Mouse (Mus musculus): ENCODE measurements at regions not wholly inside any gene's neighbourhood (a gene's known extent, or its start where the extent isn't known, plus 50 kb on each side); places are given as distances from the start of the nearest gene placed in this dataset. TPM values are rescaled to one million over a fixed set of nuclear protein-coding genes. Genes with fewer than 3 reads are reported as not detected.
A peak's percentile ranks its signal among the peaks of the same experiment; 100 is the strongest.

GRCm38 (mm10) chr13:7110572-7110971 lies 462.0 kb upstream of the Pfkp start:
- no peak for TF ChIP-seq CTCF (IDR thresholded peaks at IDR 0.05; ENCODE audit: low read depth)
- Histone ChIP-seq H3K27me3 (ENCODE audit: insufficient read depth, low read length) (no peaks in the 10 kb centered on the region), H3K4me1 (ENCODE audit: insufficient read depth) (no peaks in the 10 kb centered on the region), H3K36me3 (ENCODE audit: insufficient read depth) (no peaks in the 10 kb centered on the region), H3K9me3 (ENCODE audit: low read depth, low read length) (no peaks in the 10 kb centered on the region), H3K27ac (ENCODE audit: low read depth) (no peak overlapping the region), H3K4me3 (ENCODE audit: low read depth, low read length) (no peak overlapping the region), H3K4me2 (no peak overlapping the region), H3K9ac (no peak overlapping the region)
- ATAC-seq (ENCODE audit: insufficient read depth): no peak
- no peak for DNase-seq
- 77% methylated on average over 4 of the region's 4 CpGs for WGBS

GRCm38 (mm10) chr13:7103289-7103688 lies 454.7 kb upstream of the Pfkp start:
- 67% methylated on average over 4 of the region's 4 CpGs for WGBS
- Histone ChIP-seq H3K36me3 (ENCODE audit: insufficient read depth) (no peaks in the 10 kb centered on the region), H3K4me1 (ENCODE audit: insufficient read depth) (no peaks in the 10 kb centered on the region), H3K4me3 (ENCODE audit: low read depth, low read length) (no peak overlapping the region), H3K27me3 (ENCODE audit: insufficient read depth, low read length) (no peaks in the 10 kb centered on the region), H3K4me2 (no peak overlapping the region), H3K9me3 (ENCODE audit: low read depth, low read length) (no peaks in the 10 kb centered on the region), H3K9ac (no peak overlapping the region), H3K27ac (ENCODE audit: low read depth) (no peak overlapping the region)
- no peak for ATAC-seq (ENCODE audit: insufficient read depth)
- no peak for TF ChIP-seq CTCF (IDR thresholded peaks at IDR 0.05; ENCODE audit: low read depth)
- no peak for DNase-seq

- WGBS: 35% methylated on average over 11 of the region's 11 CpGs
Observed at GRCm38 (mm10) chr13:7093072-7093649, 444.6 kb upstream of the Pfkp start.

GRCm38 (mm10) chr13:7090916-7091315 lies 442.3 kb upstream of the Pfkp start:
- Histone ChIP-seq H3K27ac (ENCODE audit: low read depth) (no peak overlapping the region), H3K4me3 (ENCODE audit: low read depth, low read length) (no peak overlapping the region), H3K4me2 (no peak overlapping the region), H3K4me1 (ENCODE audit: insufficient read depth) (no peaks in the 10 kb centered on the region), H3K36me3 (ENCODE audit: insufficient read depth) (no peaks in the 10 kb centered on the region), H3K27me3 (ENCODE audit: insufficient read depth, low read length) (no peaks in the 10 kb centered on the region), H3K9me3 (ENCODE audit: low read depth, low read length) (no peaks in the 10 kb centered on the region), H3K9ac (no peak overlapping the region)
- peak; percentile 32 for DNase-seq
- no peak for TF ChIP-seq CTCF (IDR thresholded peaks at IDR 0.05; ENCODE audit: low read depth)
- ATAC-seq (ENCODE audit: insufficient read depth): no peak
- WGBS: 81% methylated on average over 2 of the region's 2 CpGs

More at GRCm38 (mm10) chr13:7093072-7093649, 444.6 kb upstream of the Pfkp start:
- TF ChIP-seq CTCF (IDR thresholded peaks at IDR 0.05; ENCODE audit: low read depth): no peak
- no peak overlapping the region for H3K4me3 ChIP-seq (ENCODE audit: low read depth, low read length)
- no peak overlapping the region for H3K9ac ChIP-seq
- H3K4me2 ChIP-seq: no peak overlapping the region
- DNase-seq (peak; percentile 13), ATAC-seq (ENCODE audit: insufficient read depth) (no peak)
- H3K4me1 ChIP-seq (ENCODE audit: insufficient read depth): no peaks in the 10 kb centered on the region
- H3K36me3 ChIP-seq (ENCODE audit: insufficient read depth): no peaks in the 10 kb centered on the region
- no peaks in the 10 kb centered on the region for H3K9me3 ChIP-seq (ENCODE audit: low read depth, low read length)
- H3K27me3 ChIP-seq (ENCODE audit: insufficient read depth, low read length): no peaks in the 10 kb centered on the region
- no peak overlapping the region for H3K27ac ChIP-seq (ENCODE audit: low read depth)

GRCm38 (mm10) chr13:7066211-7066610 lies 417.6 kb upstream of the Pfkp start:
- ATAC-seq (ENCODE audit: insufficient read depth): no peak
- DNase-seq: no peak
- WGBS: 76% methylated on average over 3 of the region's 3 CpGs
- Histone ChIP-seq H3K27me3 (ENCODE audit: insufficient read depth, low read length) (no peaks in the 10 kb centered on the region), H3K4me1 (ENCODE audit: insufficient read depth) (no peaks in the 10 kb centered on the region), H3K9ac (no peak overlapping the region), H3K9me3 (ENCODE audit: low read depth, low read length) (no peaks in the 10 kb centered on the region), H3K4me3 (ENCODE audit: low read depth, low read length) (no peak overlapping the region), H3K27ac (ENCODE audit: low read depth) (no peak overlapping the region), H3K36me3 (ENCODE audit: insufficient read depth) (no peaks in the 10 kb centered on the region), H3K4me2 (no peak overlapping the region)
- no peak for TF ChIP-seq CTCF (IDR thresholded peaks at IDR 0.05; ENCODE audit: low read depth)

- ATAC-seq (ENCODE audit: insufficient read depth) (no peak), DNase-seq (no peak)
- Histone ChIP-seq H3K4me1 (ENCODE audit: insufficient read depth) (no peaks in the 10 kb centered on the region), H3K36me3 (ENCODE audit: insufficient read depth) (no peaks in the 10 kb centered on the region), H3K9ac (no peak overlapping the region), H3K9me3 (ENCODE audit: low read depth, low read length) (no peaks in the 10 kb centered on the region), H3K27ac (ENCODE audit: low read depth) (no peak overlapping the region), H3K4me3 (ENCODE audit: low read depth, low read length) (no peak overlapping the region), H3K27me3 (ENCODE audit: insufficient read depth, low read length) (no peaks in the 10 kb centered on the region), H3K4me2 (no peak overlapping the region)
- TF ChIP-seq CTCF (IDR thresholded peaks at IDR 0.05; ENCODE audit: low read depth): no peak
- WGBS: 39% methylated on average over 3 of the region's 3 CpGs
Observed at GRCm38 (mm10) chr13:7063717-7064116, 415.1 kb upstream of the Pfkp start.

- no peak for TF ChIP-seq CTCF (IDR thresholded peaks at IDR 0.05; ENCODE audit: low read depth)
- H3K4me2 ChIP-seq: no peak overlapping the region
- ATAC-seq (ENCODE audit: insufficient read depth): no peak
- no peak overlapping the region for H3K4me3 ChIP-seq (ENCODE audit: low read depth, low read length)
- no peaks in the 10 kb centered on the region for H3K36me3 ChIP-seq (ENCODE audit: insufficient read depth)
- H3K9ac ChIP-seq: no peak overlapping the region
- no peaks in the 10 kb centered on the region for H3K4me1 ChIP-seq (ENCODE audit: insufficient read depth)
- no peak overlapping the region for H3K27ac ChIP-seq (ENCODE audit: low read depth)
- no peaks in the 10 kb centered on the region for H3K27me3 ChIP-seq (ENCODE audit: insufficient read depth, low read length)
- WGBS: 69% methylated on average over 8 of the region's 8 CpGs
- H3K9me3 ChIP-seq (ENCODE audit: low read depth, low read length): no peaks in the 10 kb centered on the region
- no peak for DNase-seq
Observed at GRCm38 (mm10) chr13:7057545-7057944, 409.0 kb upstream of the Pfkp start.

Small RNAs in the stretch of these regions (microRNA-seq; reads per million reads assigned to microRNA genes)
- gene Gm22689 (ENCODE audit: borderline number of aligned reads): not detected
